Mouse (Mus musculus): ENCODE measurements around the gene Strip1.
"Not testable (repeated sequence)": the region's sequence is repeated elsewhere in the genome, so short reads cannot be mapped to it uniquely, and the experiment has no call there.

The Strip1 gene

GRCm38 (mm10) chr3:107631523-107631958, at the start of gene Strip1:
TSS of gene Strip1 (minus strand) at chr3:107631694.
- DNase-seq: peak; percentile 96

- peak; percentile 65 for DNase-seq
These were observed 49.5 kb upstream of the Strip1 start for GRCm38 (mm10) chr3:107680790-107681576.

GRCm38 (mm10) chr3:107671509-107671908, 40.0 kb upstream of the Strip1 start:
- no peak for DNase-seq

- DNase-seq: no peak
These were observed 39.0 kb upstream of the Strip1 start for GRCm38 (mm10) chr3:107670500-107670899.

GRCm38 (mm10) chr3:107668786-107669185, 37.3 kb upstream of the Strip1 start:
- DNase-seq: no peak

GRCm38 (mm10) chr3:107667426-107667825, 35.9 kb upstream of the Strip1 start:
- no peak for DNase-seq

GRCm38 (mm10) chr3:107664641-107665040, 33.1 kb upstream of the Strip1 start:
- DNase-seq: no peak

GRCm38 (mm10) chr3:107659000-107659399, 27.5 kb upstream of the Strip1 start:
- DNase-seq: no peak

GRCm38 (mm10) chr3:107656888-107657287, 25.4 kb upstream of the Strip1 start:
- DNase-seq: no peak

GRCm38 (mm10) chr3:107656151-107656550, 24.7 kb upstream of the Strip1 start:
- DNase-seq: no peak

GRCm38 (mm10) chr3:107655491-107655890, 24.0 kb upstream of the Strip1 start:
- peak; percentile 23 for DNase-seq

GRCm38 (mm10) chr3:107654861-107655260, 23.4 kb upstream of the Strip1 start:
- DNase-seq: no peak

- no peak for DNase-seq
These were observed 21.5 kb upstream of the Strip1 start for GRCm38 (mm10) chr3:107652968-107653367.

- DNase-seq: not testable (repeated sequence)
These were observed 18.8 kb upstream of the Strip1 start for GRCm38 (mm10) chr3:107650276-107650675.

- DNase-seq: peak; percentile 24
These were observed 15.5 kb upstream of the Strip1 start for GRCm38 (mm10) chr3:107646947-107647346.

GRCm38 (mm10) chr3:107637606-107638172, 6.2 kb upstream of the Strip1 start:
- DNase-seq: no peak

GRCm38 (mm10) chr3:107636236-107636635, 4.7 kb upstream of the Strip1 start:
- DNase-seq: no peak

- no peak for DNase-seq
These were observed 4.3 kb upstream of the Strip1 start for GRCm38 (mm10) chr3:107635836-107636235.

- no peak for DNase-seq
These were observed 2.4 kb upstream of the Strip1 start for GRCm38 (mm10) chr3:107633906-107634305.

- no peak for DNase-seq
These were observed 1.3 kb upstream of the Strip1 start for GRCm38 (mm10) chr3:107632786-107633185.

GRCm38 (mm10) chr3:107630682-107631522, 592 bp downstream of the Strip1 start, which contains the start of gene Gm10961:
TSS of gene Gm10961 (plus strand) at chr3:107631322.
- peak; percentile 71 for DNase-seq

GRCm38 (mm10) chr3:107629411-107629810, 2.1 kb downstream of the Strip1 start:
- no peak for DNase-seq

- DNase-seq: no peak
These were observed 2.9 kb downstream of the Strip1 start for GRCm38 (mm10) chr3:107628551-107628950.

Measured in kidney, postnatal 14 days (tissue).